Mouse (Mus musculus) adipose tissue, adult 10 weeks (tissue): ENCODE results near the gene Zxdb. TPM values are rescaled to one million over a fixed set of nuclear protein-coding genes. Genes with fewer than 3 reads are reported as not detected.

Experiments used
- polyA plus RNA-seq: library from polyadenylated mRNA; stranded (reverse); fragments of 350-450 nt; fragmentation: Illumina TruSeq; extraction: RNeasy Lipid Tissue Mini Kit (QIAGEN cat#74804); gene quantifications from one replicate; pipeline ENCODE4 v1.2.3, GENCODE M21; 2014; ENCODE audit warnings: low read depth, low replicate concordance

Gene Zxdb
- polyA plus RNA-seq = 5.1 TPM

GRCm38 (mm10) chrX:94724192-94724971 lies at the start of gene Zxdb:
Zxdb (plus strand) TSS chrX:94724569.

Other genes with a start within 250 kb of the Zxdb start
- gene Maged1, start 182.4 kb upstream of the Zxdb start, polyA plus RNA-seq = 390 TPM
- 46.7 TPM for gene Gspt2, start 88.5 kb upstream of the Zxdb start, polyA plus RNA-seq